Mouse (Mus musculus) hematopoietic stem cell, adult 5-6 weeks (primary cell): Measurements from ENCODE around the gene Gcnt3. TPM values are rescaled to one million over a fixed set of nuclear protein-coding genes. Genes with fewer than 3 reads are reported as not detected.

Source experiments
- ATAC-seq, 2 experiments: fragments of 125-278 bp in 1 of 2; replicated peaks in 1 of 2; 2 replicates each; pipeline ENCODE4 v1.8.0; 2016 to 2017; ENCODE audit warnings: inconsistent platforms in 2 of 2, mild to moderate bottlenecking in 2 of 2, moderate number of reproducible peaks in 2 of 2, low read depth in 1 of 2, moderate TSS enrichment in 1 of 2; ENCODE audit not compliant: low FRiP score in 2 of 2, poor library complexity in 2 of 2, severe bottlenecking in 2 of 2, insufficient read depth in 1 of 2, low TSS enrichment in 1 of 2
- total RNA-seq: library from RNA; stranded (forward); fragments of 172-1452, 232-1000 nt; gene quantifications from 2 replicates; pipeline ENCODE4 v1.2.3, GENCODE M21; 2017

The Gcnt3 gene
- total RNA-seq, 1 experiment from 2014 or later, result not detected

GRCm38 (mm10) chr9:70018879-70019278, 19.0 kb downstream of the Gcnt3 start:
- no peak for ATAC-seq

DNA sequence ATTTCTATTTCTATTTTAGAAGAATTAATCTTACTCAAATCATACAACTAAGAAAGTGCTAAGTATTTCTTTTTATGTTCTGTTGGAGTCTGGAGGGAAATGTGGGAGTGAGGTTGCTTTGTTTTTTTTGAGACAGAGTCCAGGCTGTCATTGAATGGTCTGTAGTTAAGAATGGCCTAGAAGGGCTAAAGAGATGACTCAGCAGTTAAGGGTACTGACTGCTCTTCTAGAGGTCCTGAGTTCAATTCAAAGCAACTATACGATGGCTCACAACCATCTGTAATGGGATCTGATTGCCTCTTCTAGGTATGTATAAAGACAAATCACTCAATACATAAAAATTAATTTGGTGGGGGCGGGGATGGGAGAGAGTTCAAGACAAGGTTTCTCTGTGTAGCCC, 22.3 kb downstream of the Gcnt3 start:
- ATAC-seq, result no peak

DNA sequence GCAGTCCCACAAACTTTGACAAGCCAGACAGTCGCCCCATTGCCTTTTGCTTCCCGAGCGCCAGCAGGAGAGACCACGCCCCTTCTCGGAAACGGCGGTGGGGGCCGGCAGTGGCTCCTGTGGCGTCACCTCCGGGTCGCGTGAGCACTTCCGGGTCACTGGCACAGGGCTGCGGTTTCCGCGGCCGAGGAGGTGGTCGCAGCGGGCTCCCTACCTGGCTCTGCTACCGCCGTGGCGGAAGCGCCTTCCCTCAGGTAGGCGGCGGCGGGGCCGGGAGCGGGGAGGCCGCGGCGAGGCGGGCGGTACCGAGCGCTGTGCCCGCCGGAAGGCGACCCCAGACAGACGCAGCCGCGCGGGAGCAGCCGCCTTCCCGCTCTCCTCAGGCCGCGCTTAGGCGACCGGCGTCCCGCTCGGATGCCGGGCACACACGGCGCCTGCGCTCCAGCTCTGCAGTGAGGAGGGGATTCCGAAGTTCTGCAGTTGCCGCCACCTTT, 25.4 kb downstream of the Gcnt3 start, which contains the start of gene Gtf2a2:
Gene Gtf2a2 (plus strand): TSS at position 143 of the 494 bp plus-strand sequence.
- ATAC-seq, result peak; percentile 79 to 94

DNA sequence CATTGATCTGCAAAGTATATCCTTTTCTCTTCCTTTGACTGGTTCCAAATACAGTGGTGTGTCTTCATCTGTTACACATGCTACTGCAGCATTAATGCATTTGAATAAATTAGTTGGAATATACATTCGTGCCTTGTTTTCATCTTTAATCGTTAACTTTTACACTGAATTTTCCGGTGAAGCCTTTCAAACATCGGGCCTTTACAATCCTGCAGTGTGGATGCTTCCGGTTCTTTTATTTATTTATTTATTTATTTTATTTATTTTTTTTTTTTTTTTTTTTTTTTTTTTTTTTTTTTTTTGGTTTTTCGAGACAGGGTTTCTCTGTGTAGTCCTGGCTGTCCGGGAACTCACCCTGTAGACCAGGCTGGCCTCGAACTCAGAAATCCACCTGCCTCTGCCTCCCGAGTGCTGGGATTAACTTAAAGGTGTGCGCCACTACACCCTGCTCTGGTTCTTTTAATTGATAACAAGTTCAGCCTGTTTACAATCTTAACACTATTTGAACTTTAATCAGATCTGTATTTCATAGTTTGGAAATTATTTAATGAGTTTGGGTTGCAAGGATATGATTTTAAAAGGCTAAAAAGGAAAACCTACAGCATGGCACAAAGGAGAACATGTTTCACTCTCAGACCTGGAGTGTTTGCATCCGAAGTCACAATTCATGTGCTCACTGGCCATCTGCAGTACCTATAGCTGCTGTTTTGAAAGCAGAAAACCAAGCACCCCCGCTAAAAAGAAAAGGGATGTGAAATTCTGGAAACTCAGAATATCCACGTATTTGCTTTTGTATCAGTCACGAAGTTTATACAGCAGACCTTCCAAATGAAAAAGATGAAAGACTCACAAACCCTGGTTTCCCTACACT, 26.1 kb downstream of the Gcnt3 start:
- no peak for ATAC-seq

DNA sequence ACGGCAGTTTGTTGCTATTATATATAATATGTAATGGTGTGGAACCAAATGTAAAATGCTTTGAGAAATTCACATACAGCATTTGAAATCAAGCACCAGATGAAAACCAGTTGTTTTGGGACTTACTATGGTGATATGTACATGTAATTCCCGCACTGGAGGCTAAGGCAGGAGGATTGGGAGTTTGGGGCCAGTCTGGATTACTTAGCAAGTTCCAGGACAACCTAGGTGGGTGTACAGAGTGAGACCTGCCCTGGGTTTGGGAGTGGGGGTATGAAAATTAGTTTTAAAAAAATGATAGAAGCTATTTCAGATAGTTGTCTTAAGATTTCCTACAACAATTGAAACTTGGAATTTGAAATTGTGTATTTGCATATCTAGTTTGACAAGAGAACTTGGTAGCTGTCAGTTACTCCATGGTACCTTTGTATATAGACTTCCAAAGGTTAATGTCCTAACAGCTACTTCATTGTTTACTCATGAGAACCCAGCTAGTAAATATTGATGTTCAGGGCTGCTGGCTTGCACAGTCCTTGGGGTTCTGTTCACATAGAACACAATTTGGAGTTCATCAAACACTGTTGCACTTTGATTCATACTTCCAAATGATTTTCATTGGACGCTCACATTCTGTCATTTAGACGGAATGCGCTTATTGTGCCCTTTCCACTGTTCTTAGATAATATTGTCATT, 27.0 kb downstream of the Gcnt3 start:
- ATAC-seq, result no peak

- no peak for ATAC-seq
These were observed 28.1 kb downstream of the Gcnt3 start for GRCm38 (mm10) chr9:70009754-70010304.

DNA sequence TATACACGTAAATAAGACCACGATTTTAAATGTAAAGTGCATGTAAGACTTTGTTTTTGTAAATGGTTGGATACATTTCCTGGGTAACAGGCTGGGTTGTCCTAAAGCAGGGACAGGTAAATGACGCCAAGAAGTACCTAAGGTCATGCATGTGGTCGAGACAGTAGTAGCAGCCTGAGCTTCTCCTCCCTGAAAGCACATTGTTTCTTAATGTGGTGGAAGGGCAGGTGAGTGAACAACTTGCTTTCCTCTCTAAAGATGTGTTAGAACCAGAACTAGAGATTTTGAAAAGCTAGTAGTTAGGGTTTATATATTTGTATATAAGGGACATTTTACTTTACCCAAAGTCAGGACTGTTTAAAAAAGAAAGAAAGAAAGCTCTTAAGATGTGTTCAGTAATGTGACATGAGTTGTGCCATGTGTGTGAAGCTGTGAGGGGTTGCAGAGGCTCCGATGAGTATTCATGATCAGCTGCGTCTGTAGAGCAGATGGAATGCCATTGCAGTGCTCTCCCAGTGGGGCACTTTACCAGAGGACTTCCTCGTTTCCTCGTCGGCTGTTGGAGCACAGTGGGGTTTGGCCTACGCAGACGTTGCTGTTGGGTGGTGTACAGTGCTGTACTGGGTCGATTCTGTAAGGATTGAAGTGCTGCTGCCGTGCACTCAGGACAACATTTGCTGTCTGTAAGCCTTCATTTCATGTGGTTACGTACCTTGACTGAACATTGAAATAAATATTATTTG, 30.2 kb downstream of the Gcnt3 start:
- ATAC-seq, result no peak

DNA sequence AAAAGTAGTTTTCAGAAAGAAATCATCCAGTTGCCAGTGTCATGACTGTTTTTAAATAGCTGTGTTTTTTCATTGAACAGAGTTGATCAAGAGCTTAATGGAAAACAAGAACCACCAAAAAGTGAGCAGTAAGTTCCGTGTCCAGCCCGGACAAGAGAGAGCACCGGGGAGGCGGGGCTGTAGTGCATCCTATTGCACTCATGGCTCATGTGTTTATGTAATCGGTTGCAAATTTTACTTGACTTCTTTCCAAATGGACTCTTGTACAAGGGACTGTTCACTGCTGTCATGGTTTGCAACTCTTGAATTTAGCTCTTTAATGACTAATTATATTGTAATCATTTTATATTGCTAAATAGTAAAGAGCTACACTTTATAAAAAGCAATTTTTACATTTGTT, 30.9 kb downstream of the Gcnt3 start:
- ATAC-seq, result no peak; a peak in 2 of 4 replicates

DNA sequence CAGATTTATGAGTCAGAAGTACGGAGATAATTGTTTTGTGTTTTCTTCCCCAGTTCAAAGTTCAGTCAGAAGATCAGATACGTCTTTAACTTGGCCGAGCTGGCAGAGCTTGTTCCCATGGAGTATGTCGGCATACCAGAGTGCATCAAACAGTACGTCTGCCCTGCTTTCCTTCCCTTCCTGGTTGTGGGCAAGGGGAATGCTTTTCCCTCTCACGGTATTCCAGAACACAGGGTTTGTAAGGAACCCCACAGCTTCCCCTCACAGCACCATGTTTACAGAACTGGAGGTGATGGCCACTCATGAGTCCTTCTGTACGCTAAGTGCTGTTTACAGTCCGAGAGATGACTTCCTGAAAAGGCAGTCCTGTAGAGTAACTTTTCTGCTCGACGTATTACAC, 34.4 kb downstream of the Gcnt3 start:
- no peak for ATAC-seq

DNA sequence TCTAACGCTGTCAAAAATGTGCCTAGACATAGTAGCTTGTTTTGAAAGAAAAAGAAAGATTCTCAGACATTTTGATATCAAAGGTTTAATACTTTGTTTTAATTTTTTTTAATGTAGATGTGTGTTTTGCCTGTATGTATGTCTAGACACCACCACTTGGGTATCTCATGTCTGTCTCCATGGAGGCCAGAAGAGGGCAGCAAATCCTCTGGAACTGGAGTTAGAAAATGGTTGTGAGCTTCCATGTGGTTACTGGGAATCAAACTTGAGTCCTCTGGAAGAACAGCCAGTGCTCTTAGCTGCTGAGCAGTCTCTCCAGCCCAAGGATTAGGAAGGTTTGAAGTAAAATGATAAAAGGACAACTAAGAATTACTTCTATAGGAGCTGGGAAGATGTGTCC, 38.6 kb downstream of the Gcnt3 start:
- no peak for ATAC-seq

- ATAC-seq, result no peak
These were observed 43.3 kb downstream of the Gcnt3 start for GRCm38 (mm10) chr9:69994547-69994946.

DNA sequence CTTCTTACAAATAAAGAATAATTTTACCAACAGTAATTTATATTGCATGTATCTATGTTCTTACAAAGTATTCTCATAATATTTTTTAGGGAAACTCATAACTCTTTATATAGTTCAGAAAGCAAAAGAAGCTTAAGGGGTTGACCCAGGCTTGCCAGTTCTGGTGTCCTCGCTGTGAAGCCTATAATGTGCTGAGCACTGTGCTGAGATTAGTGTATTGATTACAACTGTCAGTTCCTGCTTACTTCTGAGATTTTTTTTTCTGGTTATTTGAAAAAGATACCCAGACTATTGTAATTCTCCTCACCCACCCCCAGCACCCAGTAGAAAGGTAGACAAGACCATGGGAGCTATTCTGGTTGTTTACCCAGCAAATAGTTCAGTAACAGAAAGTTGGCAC, 44.4 kb downstream of the Gcnt3 start:
- ATAC-seq, result no peak

GRCm38 (mm10) chr9:69992841-69993277, 45.0 kb downstream of the Gcnt3 start:
- ATAC-seq, result peak; percentile 56 to 65

GRCm38 (mm10) chr9:69990346-69990745, 47.5 kb downstream of the Gcnt3 start:
- ATAC-seq, result no peak

DNA sequence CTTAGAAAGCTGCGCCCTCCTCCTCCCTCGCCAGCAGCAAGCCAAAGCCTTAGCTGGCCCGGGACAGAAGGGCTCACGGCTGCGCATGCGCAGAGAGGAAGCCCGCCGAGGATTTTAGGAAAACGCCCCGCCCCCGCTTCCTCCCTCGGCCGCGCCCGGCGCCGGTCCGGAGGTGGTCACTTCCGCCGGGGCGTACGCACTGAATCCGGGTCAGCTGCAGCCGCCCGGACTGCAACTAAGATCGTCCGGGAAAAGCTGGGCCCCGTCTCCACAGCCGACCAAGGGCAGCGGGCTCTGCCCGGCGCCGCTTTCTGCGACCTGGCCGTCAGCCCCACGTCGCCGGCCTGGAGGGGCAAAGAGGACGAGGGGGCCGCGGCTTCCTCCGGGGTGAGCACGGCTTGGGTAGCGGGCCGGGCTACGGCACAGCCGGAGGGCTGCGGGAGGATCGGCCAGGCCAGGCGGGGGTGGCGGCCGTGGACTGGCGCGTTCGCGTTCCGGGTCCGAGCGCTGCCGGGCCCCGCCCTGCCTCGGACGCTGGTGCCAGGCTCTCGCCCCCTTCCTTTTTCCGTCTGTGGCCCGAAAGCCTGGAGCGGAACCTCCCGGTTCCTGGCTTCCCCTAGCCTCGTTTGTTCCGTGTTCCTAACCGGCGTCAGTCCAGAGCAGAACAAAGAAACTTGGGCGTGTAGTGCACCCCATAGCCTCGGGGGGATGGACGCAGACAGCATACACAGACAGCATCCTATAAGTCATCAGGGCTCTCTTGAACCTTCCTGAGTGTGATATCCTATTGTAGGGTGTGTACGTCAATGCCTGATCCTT, 48.4 kb downstream of the Gcnt3 start, which contains the start of gene Bnip2:
Gene Bnip2 (plus strand): TSS at position 164 of the 819 bp plus-strand sequence.
- ATAC-seq, result peak; percentile 47 to 67

DNA sequence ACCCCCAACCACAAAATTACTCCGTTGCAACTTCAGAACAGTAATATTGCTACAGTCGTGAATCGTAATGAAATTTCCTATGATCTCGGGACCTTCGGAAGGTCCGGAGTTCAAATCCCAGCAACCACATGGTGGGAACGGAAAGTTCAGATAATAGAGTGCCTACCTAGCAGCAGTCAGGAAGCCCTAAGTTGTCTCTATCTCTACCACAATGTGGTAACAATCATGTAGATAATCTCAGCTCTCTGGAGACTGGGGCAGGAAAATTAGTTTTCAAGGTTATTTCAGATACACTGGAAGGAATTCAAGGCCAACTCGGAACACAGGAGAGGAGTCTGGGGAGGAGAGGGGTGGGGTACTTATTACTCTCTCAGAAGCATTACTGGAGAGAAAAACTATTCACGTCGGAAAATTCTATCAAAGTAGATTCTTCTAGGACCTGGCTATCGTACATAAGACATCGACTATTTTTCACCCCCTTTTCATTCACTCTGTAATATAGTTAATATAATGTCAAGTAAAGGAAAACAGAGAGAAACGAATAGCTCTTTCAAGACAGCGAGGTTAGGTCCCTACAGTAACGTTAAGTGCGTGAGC, 49.1 kb downstream of the Gcnt3 start:
- ATAC-seq, result no peak
